Mouse (Mus musculus) lung, adult 2 months (tissue): ENCODE results near the gene Hist1h2ao.

Source experiments
- CTCF ChIP-seq: fragments of 200-500 bp; IDR thresholded peaks from 2 replicates; pipeline ENCODE4 v1.5.1; 2011; ENCODE audit warnings: mild to moderate bottlenecking, low read length, control low read depth; ENCODE audit not compliant: insufficient read depth
- POLR2A ChIP-seq: fragments of 200-500 bp; IDR thresholded peaks from 2 replicates; pipeline ENCODE4 v1.6.1; 2011; ENCODE audit warnings: low read depth, mild to moderate bottlenecking, control low read depth, low read length, borderline replicate concordance; ENCODE audit errors: extremely low read depth

DNA sequence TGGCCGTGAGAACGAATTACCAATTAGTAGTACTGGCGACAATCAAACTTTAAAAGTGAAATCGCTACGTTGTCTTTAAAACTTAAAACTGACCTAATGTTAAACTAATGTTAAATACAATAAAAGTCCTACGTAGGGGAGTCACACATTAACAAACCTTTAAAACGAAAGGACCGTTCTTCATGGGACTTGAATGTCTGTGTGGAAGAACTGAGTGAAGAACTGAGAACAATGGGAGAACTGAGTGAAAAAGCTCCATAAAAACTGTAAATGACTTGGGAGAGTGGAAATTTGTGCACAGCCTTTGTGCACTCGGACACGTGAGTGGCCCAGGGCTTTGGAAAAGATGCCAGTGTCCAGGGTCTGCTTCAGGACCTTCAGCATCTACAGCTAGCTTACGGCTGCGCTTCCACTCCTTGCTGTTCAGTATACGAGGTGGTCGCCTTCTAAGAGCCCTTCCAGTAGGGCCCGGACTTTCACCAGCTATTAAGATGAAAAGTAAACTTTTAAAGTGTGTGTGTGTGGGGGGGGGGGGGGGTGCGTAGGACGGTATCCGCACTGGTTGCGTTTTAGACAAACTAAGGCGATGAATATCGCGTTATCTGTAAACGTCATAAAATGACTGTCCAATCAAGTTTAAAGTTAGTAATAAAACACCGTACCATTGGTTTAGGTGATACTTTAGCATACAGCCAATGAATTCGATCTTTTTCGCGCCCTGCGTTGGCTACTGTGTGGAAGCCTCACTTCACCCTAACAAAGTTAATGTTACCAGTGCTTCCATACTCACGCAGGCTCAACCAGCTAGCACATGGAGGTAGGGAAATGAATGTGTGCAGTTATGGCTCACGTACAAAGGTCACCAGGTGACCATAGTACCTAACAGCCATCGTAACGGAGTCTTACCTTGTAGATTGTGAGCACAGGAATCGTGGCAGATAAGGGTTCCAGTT lies 31.2 kb upstream of the Hist1h2ao start:
- peak; percentile 22; the same call in 1 of the 2 replicates for TF ChIP-seq POLR2A
- TF ChIP-seq CTCF = no peak
